Mouse (Mus musculus) lung, adult 2 months (tissue): ENCODE data around the gene Ecsit.

Source experiments
- CTCF ChIP-seq: fragments of 200-500 bp; IDR thresholded peaks from 2 replicates; pipeline ENCODE4 v1.5.1; 2011; ENCODE audit warnings: mild to moderate bottlenecking, low read length, control low read depth; ENCODE audit not compliant: insufficient read depth
- POLR2A ChIP-seq: fragments of 200-500 bp; IDR thresholded peaks from 2 replicates; pipeline ENCODE4 v1.6.1; 2011; ENCODE audit warnings: low read depth, mild to moderate bottlenecking, control low read depth, low read length, borderline replicate concordance; ENCODE audit errors: extremely low read depth

GRCm38 (mm10) chr9:22084667-22085021 is 594 bp downstream of the Ecsit start:
- no peak for TF ChIP-seq CTCF
- no peak for TF ChIP-seq POLR2A
